Mouse (Mus musculus) midbrain, embryonic 11.5 days (tissue): ENCODE measurements at regions not wholly inside any gene's neighbourhood (a gene's known extent, or its start where the extent isn't known, plus 50 kb on each side); places are given as distances from the start of the nearest gene placed in this dataset.

Experiments
- ATAC-seq: fragments of 200-750 bp; cut with Nextera tagmentation; 2 replicates; pipeline ENCODE4 v1.8.0; 2017; ENCODE audit warnings: moderate TSS enrichment, moderate library complexity; ENCODE audit not compliant: low FRiP score
- DNase-seq: peaks from one replicate; pipeline ENCODE4 v3.0.0; 2015; ENCODE audit warnings: low spot score; ENCODE audit errors: missing footprints
- H3K27ac ChIP-seq: fragments of 300-500 bp; sonication (generic); 2 replicates; pipeline ENCODE4 v1.5.1; 2014; ENCODE audit warnings: low read depth, low read length
- H3K27me3 ChIP-seq: fragments of 300-500 bp; sonication (generic); 2 replicates; pipeline ENCODE4 v1.6.1; 2014; ENCODE audit warnings: mild to moderate bottlenecking, low read length, moderate library complexity, mixed read lengths; ENCODE audit not compliant: control insufficient read depth, insufficient read depth
- H3K36me3 ChIP-seq: fragments of 300-500 bp; sonication (generic); 2 replicates; pipeline ENCODE4 v1.6.1; 2014; ENCODE audit warnings: mild to moderate bottlenecking, low read length, moderate library complexity, mixed read lengths; ENCODE audit not compliant: control insufficient read depth, insufficient read depth
- H3K4me1 ChIP-seq: fragments of 300-500 bp; sonication (generic); 2 replicates; pipeline ENCODE4 v1.6.1; 2014; ENCODE audit warnings: low read length; ENCODE audit not compliant: control insufficient read depth, insufficient read depth
- H3K4me2 ChIP-seq: fragments of 300-500 bp; sonication (generic); 2 replicates; pipeline ENCODE4 v1.6.1; 2014; ENCODE audit warnings: mild to moderate bottlenecking, moderate library complexity
- H3K4me3 ChIP-seq: fragments of 300-500 bp; sonication (generic); 2 replicates; pipeline ENCODE4 v1.5.1; 2014; ENCODE audit warnings: low read depth, low read length
- H3K9ac ChIP-seq: fragments of 300-500 bp; sonication (generic); 2 replicates; pipeline ENCODE4 v1.6.1; 2014; ENCODE audit warnings: low read length
- H3K9me3 ChIP-seq: fragments of 300-500 bp; sonication (generic); 2 replicates; pipeline ENCODE4 v1.6.1; 2016; ENCODE audit warnings: low read length; ENCODE audit not compliant: control insufficient read depth
- WGBS: fragments of 180-500 bp; shearing (Covaris S2); extraction: QIAGEN DNeasy Blood & Tissue Kit; methylation state at CpG from one replicate; pipeline ENCODE4 v1.1.7; 2014; 5-methylcytosine and 5-hydroxymethylcytosine counted together

GRCm38 (mm10) chr14:73913756-73914448 is 252.9 kb downstream of the Gm21750 start:
- Histone ChIP-seq H3K27ac (no peak overlapping the region), H3K27me3 (no peaks in the 10 kb centered on the region), H3K4me2 (no peak overlapping the region), H3K36me3 (no peaks in the 10 kb centered on the region), H3K4me1 (no peaks in the 10 kb centered on the region), H3K9ac (no peak overlapping the region), H3K9me3 (no peaks in the 10 kb centered on the region), H3K4me3 (no peak overlapping the region)
- DNase-seq, result no peak
- no peak for ATAC-seq
- WGBS, result 80% methylated on average over 5 of the region's 5 CpGs

GRCm38 (mm10) chr14:73915990-73916389 is 255.0 kb downstream of the Gm21750 start:
- H3K27ac ChIP-seq, result no peak overlapping the region
- H3K9ac ChIP-seq, result no peak overlapping the region
- H3K4me2 ChIP-seq, result no peak overlapping the region
- DNase-seq (no peak), ATAC-seq (no peak)
- no peaks in the 10 kb centered on the region for H3K27me3 ChIP-seq
- H3K36me3 ChIP-seq, result no peaks in the 10 kb centered on the region
- H3K9me3 ChIP-seq, result no peaks in the 10 kb centered on the region
- H3K4me3 ChIP-seq, result no peak overlapping the region
- H3K4me1 ChIP-seq, result no peaks in the 10 kb centered on the region

GRCm38 (mm10) chr14:73931095-73931494 is 270.1 kb downstream of the Gm21750 start:
- ATAC-seq, result no peak
- no peak overlapping the region for H3K4me2 ChIP-seq
- H3K9me3 ChIP-seq, result no peaks in the 10 kb centered on the region
- H3K27ac ChIP-seq, result no peak overlapping the region
- no peaks in the 10 kb centered on the region for H3K36me3 ChIP-seq
- no peak for DNase-seq
- H3K4me1 ChIP-seq, result no peaks in the 10 kb centered on the region
- 76% methylated on average over 2 of the region's 2 CpGs for WGBS
- H3K27me3 ChIP-seq, result no peaks in the 10 kb centered on the region
- no peak overlapping the region for H3K9ac ChIP-seq
- no peak overlapping the region for H3K4me3 ChIP-seq

- H3K4me1 ChIP-seq, result no peaks in the 10 kb centered on the region
- H3K9me3 ChIP-seq, result no peaks in the 10 kb centered on the region
- no peak overlapping the region for H3K4me3 ChIP-seq
- no peak overlapping the region for H3K9ac ChIP-seq
- no peak overlapping the region for H3K27ac ChIP-seq
- no peak overlapping the region for H3K4me2 ChIP-seq
- no peaks in the 10 kb centered on the region for H3K36me3 ChIP-seq
- ATAC-seq, result no peak
- WGBS, result 73% methylated on average over 2 of the region's 2 CpGs
- DNase-seq, result no peak
- H3K27me3 ChIP-seq, result no peaks in the 10 kb centered on the region
Observed at GRCm38 (mm10) chr14:73947316-73947715, 286.3 kb downstream of the Gm21750 start.

GRCm38 (mm10) chr14:73952511-73952910 is 291.5 kb downstream of the Gm21750 start:
- Histone ChIP-seq H3K9me3 (no peaks in the 10 kb centered on the region), H3K27me3 (no peaks in the 10 kb centered on the region), H3K4me3 (no peak overlapping the region), H3K27ac (no peak overlapping the region), H3K36me3 (no peaks in the 10 kb centered on the region), H3K4me2 (no peak overlapping the region), H3K4me1 (no peaks in the 10 kb centered on the region), H3K9ac (no peak overlapping the region)
- WGBS, result 84% methylated on average over 4 of the region's 4 CpGs
- DNase-seq (no peak), ATAC-seq (no peak)

- no peak overlapping the region for H3K27ac ChIP-seq
- H3K36me3 ChIP-seq, result no peaks in the 10 kb centered on the region
- no peaks in the 10 kb centered on the region for H3K4me1 ChIP-seq
- no peaks in the 10 kb centered on the region for H3K27me3 ChIP-seq
- H3K9ac ChIP-seq, result no peak overlapping the region
- no peak overlapping the region for H3K4me2 ChIP-seq
- H3K9me3 ChIP-seq, result no peaks in the 10 kb centered on the region
- DNase-seq (no peak), ATAC-seq (no peak)
- WGBS, result 85% methylated on average over 1 of the region's 1 CpGs
- H3K4me3 ChIP-seq, result no peak overlapping the region
Observed at GRCm38 (mm10) chr14:73978694-73979093, 317.7 kb downstream of the Gm21750 start.

- Histone ChIP-seq H3K9ac (no peak overlapping the region), H3K27me3 (no peaks in the 10 kb centered on the region), H3K4me2 (no peak overlapping the region), H3K36me3 (no peaks in the 10 kb centered on the region), H3K27ac (no peak overlapping the region), H3K4me3 (no peak overlapping the region), H3K9me3 (no peaks in the 10 kb centered on the region), H3K4me1 (no peaks in the 10 kb centered on the region)
- WGBS, result 84% methylated on average over 4 of the region's 4 CpGs
- DNase-seq (no peak), ATAC-seq (no peak)
Observed at GRCm38 (mm10) chr14:73996229-73996628, 335.2 kb downstream of the Gm21750 start.

- Histone ChIP-seq H3K36me3 (no peaks in the 10 kb centered on the region), H3K4me2 (no peak overlapping the region), H3K27ac (no peak overlapping the region), H3K9me3 (no peaks in the 10 kb centered on the region), H3K4me1 (no peaks in the 10 kb centered on the region), H3K27me3 (no peaks in the 10 kb centered on the region), H3K4me3 (no peak overlapping the region), H3K9ac (no peak overlapping the region)
- no peak for ATAC-seq
- 92% methylated on average over 2 of the region's 2 CpGs for WGBS
- DNase-seq, result no peak
Observed at GRCm38 (mm10) chr14:73997796-73998195, 336.8 kb downstream of the Gm21750 start.

- 58% methylated on average over 2 of the region's 2 CpGs for WGBS
- Histone ChIP-seq H3K36me3 (no peaks in the 10 kb centered on the region), H3K4me1 (no peaks in the 10 kb centered on the region), H3K4me3 (no peak overlapping the region), H3K27ac (no peak overlapping the region), H3K9ac (no peak overlapping the region), H3K9me3 (no peaks in the 10 kb centered on the region), H3K27me3 (no peaks in the 10 kb centered on the region), H3K4me2 (no peak overlapping the region)
- ATAC-seq, result no peak
- DNase-seq, result no peak
Observed at GRCm38 (mm10) chr14:73999409-73999909, 338.4 kb downstream of the Gm21750 start.
